Mouse (Mus musculus): ENCODE results near the gene Fam131b.

Gene Fam131b

DNA sequence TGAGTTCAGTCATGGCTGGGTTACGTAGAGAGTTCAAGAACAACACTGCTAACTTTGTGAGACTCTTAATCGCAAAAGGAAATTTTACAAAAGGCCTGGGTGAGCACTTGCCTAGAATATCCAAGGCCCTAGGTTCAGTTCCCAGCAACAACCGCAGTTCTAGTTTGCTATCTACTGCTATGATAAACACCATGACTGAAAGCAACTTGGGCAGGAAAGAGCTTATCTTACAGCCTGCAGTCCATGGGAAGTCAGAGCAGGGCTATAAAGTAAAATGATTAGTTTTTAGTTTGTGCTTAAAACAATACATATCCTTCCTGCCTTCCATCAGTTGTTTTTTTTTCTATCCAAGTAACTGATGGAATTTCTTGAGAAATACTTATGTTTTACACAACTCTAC is 2.1 kb upstream of the Fam131b start:
- no peak for DNase-seq

DNA sequence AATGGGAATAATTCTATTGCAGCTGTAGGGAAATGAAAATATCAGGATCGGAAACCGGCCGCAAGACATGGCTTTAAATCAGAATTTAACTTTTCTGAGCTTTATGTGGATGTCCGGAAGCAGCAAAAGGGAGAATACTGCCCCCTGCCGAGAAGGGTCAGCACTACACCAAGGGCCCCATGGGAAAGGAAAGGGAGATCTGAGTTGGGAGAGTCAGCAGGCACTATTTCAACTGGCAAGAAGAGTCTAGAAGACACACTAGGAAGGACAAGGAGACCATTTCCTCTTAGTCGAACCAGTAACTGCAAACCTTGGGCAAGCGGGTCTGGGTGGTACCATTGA is 796 bp upstream of the Fam131b start:
- peak; percentile 69 for DNase-seq

DNA sequence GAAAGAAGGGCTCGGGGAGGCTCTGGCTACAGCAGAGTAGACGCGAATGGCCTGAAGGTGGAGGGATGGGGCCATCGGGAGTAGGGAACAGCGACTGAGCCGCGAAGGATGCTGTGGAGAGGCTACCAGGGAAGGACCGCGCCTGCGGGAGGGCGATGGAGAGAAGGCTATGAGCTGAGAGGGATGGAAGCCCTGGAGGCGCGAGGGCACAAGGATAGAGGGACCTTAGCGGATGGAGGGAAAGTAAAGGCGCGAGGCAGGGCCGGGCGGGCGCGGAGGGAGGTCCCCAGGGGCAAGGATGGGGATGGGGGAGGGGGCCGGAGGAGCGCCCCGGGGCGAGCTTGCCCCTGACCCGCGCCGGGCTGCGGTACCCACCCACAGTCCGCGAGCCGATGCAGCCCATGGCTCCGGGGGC is 369 bp downstream of the Fam131b start:
- DNase-seq: peak; percentile 5

DNA sequence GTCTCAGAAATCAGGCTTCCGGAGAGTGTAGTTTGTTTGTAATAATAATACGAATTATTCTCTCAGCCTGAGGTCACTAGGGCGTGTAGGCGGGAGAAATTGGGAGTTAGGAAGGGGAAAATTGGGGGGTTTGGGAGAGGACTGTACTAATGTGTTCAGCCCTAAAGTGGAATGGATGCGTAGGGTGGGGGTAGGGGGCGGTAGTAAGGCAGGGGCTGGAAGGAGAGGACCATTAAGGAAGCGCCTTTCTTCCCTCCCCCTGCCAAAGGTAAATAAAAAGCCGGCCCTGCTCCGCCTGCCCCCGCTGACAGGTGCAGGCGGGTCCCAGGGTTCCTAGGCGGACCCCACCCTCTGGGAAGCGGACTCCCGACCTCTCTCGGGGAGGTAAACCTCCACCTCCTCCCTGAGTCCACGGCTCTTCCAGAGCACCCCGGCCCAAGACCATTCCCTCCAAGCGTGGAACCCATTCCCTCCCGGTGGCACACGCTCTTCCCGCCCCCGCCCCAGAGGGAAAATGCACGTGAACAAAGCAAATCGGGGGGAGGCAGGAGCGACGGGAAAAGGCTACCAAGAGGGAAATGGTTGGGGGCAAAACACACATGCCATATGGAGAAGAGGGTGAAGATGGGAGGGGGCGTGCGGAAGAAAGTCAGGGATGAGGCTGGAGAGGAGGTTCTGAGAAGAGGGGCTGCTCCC is 924 bp downstream of the Fam131b start:
- no peak for DNase-seq

DNA sequence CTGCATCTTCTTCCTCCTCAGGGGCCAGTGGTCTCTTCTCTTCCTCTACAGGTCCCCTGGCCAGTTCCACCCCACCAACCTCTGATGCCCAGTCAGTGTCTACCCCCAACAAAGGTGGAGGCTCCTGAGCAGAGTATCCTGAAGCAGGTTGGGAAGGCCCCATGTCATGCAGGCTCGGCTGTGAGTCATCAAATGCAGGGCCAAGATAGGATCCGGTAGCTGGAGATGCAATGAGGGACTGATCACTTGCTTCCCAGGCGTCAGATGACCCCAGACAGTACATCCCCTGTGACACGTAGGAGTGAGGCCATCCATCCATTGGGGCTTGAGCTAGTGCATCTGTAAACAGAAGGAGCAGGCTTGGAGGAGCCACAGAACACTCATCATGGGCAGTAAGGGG is 6.2 kb downstream of the Fam131b start:
- no peak for DNase-seq

DNA sequence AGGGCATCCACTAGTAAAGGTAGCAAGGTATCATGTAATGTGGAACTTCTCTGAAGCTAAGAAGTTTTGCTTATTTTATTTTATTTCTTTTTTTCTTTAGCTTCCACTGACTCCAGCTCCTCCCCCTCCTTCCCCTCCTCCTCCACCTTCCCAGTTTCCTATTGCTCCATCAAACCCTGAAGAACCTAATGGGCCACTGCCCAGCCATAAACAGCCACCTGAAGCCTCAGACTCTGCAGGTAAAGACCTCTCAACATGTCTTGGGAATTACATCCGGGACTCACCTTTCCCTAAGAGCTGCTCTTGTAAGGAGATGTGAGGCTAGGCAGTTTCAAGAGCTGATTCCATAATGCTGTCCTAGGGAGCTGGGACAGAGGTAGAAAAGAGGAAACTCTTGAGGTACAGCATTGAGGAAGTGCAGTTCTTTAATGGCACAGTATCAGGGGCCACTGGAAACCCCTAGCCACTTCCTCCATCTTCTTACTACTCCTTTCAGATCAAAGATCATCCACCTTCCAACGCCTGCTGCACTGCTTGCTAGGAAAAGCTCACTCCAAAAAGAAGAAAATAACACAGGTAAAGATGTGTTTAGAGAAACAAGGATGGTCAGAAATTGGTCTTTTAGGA is 13.9 kb downstream of the Fam131b start:
- no peak for DNase-seq

DNA sequence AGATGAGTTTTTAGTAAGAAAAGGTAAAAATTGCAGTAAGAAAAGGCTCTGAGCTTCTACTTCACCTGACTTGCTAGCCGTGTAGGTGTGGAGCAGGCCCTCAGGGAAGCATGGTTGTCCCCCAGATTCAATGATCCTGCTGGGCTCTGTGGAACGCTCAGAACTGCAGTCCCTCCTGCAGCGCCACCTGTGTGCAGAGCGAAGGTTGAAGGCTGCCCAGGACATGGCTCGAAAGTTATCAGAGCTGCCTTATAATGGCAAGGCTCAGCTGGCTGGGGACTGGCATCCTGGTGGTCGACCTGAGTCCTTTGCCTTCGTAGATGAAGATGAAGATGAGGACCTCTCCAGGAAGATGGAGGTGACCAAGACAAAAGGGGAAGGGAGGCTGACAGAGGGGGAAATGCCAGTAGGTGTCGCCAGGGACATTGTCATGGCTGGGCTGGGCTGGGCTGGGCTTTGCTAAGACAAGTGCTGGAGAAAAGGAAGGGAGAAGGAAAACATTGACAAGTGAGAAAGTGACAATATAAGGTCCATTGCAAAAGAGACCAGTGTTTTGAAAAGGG is 14.5 kb downstream of the Fam131b start:
- DNase-seq: peak; percentile 7

DNA sequence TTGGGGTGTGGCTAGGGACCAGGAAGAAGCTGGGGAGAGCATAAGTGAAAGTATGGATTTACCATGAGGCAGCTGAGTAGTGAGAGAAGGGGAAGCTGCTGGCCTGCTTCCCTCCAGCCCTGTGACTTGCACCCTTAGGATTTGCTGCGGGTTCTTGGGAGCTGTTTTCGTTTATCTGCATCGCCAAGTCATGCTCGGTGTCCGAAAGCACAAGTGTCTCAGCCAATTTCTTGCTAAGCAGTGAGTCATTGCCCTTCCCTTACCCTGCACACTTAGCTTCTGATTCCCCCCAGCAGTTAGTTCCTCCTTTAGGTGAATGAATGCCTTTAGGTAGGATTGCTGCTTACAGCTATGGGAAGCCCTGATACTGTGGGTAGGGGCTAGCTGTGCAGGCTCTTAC is 25.1 kb downstream of the Fam131b start:
- no peak for DNase-seq

DNA sequence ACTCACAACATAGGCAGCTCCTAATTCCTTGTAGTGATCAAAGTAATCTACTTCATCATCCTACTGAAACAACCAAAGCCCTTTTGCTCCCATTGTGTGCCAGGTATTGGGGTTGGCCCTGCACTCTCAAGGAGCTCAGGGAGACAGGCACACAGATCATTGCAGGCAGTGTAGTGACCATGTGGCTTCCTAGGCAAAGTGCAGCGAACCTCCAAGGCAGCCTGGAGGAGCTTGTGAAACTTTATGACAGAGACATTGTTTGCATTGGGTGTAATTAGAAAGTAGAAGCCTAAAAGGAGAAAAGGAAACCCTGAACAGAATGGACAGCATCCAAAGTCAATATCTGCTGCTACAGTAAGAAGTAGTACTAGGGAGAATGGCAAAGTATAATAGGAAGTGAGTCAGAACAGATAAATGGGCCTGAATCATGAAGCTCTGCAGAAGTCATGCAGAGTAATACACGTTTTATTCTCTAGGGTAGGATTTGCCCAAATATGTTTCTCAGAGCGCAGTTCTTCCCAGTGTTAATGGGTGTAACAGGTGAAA is 28.8 kb downstream of the Fam131b start:
- DNase-seq: no peak

DNA sequence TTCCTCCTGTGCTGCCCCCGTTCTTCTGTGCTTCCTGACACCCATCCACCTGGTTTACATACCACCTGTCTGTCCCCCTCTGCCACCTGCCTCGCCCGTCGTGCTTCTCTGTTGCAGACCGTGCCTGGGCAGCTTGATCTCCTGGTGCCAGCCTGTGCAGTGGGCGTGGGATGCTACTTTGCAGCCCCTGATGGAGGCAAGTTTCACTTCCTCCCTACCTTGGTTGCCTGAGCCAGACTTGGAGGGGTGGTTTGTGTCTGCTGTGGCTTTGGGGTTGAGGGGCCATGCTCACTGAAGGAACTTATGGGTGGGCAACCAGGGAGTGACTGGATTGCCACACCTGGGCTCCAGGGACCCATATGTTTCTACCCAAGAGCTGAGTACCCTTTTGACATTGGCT is 31.1 kb downstream of the Fam131b start:
- no peak for DNase-seq

DNA sequence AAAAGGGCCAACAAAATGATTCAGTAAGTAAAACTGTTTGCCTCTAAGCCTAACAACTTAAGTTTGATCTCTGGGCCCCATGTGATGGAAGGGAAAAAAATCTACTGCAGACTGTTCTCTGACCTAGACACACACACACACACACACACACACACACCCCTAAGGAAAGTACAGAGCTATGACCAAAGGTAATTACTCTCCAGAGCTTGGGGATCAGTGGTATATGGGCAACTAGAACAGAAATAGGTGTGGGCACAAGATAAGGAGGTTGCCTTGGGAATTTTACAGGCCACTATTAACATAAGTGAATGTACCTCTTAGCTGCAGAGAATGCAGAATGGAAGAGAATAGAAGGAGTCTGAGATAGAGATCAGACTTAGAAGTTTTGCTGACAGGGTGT is 36.9 kb downstream of the Fam131b start:
- DNase-seq: no peak

DNA sequence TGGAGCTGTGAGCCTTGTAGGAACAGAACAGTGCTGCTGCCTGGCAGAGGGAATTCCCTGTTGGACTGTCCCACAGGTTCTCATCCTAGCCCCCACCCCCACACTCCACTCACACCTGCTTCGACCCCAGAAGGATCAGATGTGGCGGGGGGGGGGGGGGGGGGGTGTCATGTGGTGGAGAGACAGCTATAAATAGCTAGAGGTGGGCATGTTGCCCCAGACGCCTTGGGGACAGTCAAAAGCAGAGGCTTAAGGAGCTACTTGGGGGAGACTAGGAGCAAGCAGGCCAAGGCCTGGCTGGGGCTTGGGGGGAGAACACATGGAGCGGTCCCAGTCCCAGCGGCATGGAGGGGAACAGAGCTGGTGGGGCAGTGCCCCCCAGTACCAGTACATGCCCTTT is 38.0 kb downstream of the Fam131b start, which contains the start of gene Clcn1:
TSS of gene Clcn1 (plus strand) at position 238 of the 400 bp plus-strand sequence.
- DNase-seq: no peak

DNA sequence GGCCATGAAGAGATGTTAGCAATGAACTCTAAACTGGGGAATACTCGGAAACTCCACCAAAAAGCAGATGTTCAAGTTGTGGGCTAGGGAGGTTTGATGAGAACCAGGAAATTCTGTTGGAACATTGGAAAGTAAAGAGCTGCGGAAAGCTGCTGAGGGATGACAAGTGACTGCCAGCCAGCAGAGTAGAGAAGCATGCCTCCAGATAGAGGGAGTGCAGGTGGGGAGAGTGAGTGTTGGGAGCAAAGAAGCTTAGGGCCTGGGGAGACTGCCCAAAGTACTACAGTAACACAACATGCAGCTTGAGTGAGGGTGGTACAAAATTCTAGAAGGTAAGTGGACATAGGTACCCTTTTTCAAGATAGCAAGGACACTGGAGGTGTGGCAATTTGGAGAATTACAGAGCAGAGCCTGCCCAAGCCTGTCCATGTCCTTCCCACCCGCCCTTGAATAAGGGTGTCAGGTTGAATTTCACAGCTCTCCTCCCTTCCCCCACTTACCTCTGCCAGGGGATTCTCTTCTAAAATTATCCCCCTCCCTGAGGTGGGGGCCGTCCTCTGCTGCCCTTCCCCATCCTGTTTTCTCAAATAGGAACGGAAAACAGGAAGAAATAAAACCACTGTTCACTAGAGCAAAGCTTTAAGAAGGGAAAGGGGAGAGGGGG is 41.4 kb downstream of the Fam131b start:
- no peak for DNase-seq

DNA sequence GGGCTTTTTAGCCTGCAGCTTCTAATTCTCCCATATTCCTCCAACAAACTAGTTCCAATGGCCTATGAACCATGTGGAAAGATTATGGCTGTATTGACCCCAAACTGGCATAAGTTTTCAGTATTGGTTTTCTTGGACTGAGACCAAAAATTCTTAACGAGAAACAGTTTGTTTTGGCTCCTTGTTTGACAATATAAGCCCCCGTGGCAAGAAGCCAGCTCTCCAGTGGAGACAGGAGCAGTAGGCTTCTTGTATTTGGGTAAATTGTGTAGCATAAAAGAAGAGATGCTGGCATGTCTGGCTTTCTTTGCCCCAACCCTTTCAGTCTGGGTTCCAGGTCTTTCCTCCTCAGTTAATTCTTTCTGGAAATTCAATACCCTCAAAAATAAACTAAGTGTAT is 48.3 kb downstream of the Fam131b start:
- DNase-seq: peak; percentile 41

DNA sequence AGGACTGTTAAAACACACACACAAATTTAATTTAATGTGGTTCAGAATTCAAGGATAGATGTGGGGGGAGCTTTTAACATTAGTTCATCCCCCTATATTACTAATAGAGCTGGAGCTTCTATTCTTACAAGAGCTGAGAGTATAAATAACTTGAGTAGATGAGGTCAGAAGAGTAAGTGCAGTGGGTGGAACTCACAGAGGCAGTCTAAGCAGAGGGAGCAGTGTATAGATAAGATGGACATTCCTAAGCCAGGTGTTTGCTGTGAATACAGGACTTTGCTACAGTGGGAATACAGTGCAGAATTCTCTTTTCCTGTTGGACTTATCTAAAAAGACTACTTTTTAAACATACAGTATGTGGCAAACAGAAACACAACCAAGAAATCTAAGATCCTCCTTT is 53.6 kb downstream of the Fam131b start:
- DNase-seq: no peak

DNA sequence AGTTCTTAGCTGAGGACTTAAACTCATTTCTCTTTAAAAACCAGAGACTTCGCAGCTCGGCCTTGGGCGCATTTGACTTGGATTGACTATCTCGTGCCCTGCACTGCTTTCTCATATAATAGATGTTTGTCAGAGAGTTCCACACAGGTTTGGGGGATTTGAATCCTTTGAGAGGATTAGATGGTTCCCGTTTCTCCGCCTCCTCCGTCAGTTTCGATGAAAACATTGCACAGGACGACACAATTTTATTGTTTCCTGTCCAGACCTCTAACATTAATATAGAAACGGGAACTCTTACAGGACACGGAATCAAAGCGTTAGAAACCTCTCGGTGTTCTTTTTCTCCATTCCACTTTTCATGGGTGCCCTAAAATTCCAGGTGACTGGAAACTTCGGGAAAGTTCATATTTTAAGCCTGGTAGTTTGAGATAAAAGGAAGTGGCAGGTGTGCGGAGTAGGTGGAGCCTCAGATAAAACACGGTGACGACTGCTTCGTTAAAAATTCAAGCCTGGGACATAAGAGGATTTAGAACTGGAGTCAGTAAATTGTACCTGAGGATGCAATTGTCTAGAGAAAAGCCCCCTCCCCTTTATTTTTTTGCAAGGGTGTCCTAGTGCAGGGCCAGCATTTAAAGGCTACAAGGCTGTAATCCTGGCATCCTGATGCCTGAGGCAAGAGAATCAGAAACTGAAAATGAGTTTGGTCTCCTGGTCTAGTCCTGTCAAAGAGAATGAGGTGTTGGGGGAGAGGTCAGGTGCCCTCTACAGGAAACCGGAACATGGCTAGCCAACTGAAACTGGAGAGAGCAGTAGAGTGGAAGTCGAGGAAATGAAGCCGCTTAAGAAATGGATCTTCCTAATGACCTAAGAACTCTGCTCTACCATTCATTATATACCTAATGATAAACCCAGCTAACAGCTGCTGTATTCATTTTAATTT is 58.8 kb downstream of the Fam131b start:
- DNase-seq: no peak

Measured in kidney, postnatal 14 days (tissue).